Mouse (Mus musculus) macrophage (primary cell): ENCODE results near the gene Cdh13. TPM values are rescaled to one million over a fixed set of nuclear protein-coding genes. Genes with fewer than 3 reads are reported as not detected.
"Not testable (repeated sequence)": the region's sequence is repeated elsewhere in the genome, so short reads cannot be mapped to it uniquely, and the experiment has no call there.

Experiments used
- H3K27ac ChIP-seq: fragments of 350-480 bp; formaldehyde crosslinking; 2 replicates; pipeline ENCODE4 v1.9.0; 2021
- H3K36me3 ChIP-seq: fragments of 350-480 bp; formaldehyde crosslinking; 2 replicates; pipeline ENCODE4 v1.9.0; 2021; ENCODE audit errors: inconsistent target
- H3K4me3 ChIP-seq: fragments of 350-480 bp; formaldehyde crosslinking; 2 replicates; pipeline ENCODE4 v1.9.0; 2021; ENCODE audit errors: inconsistent target
- H3K79me2 ChIP-seq: fragments of 350-480 bp; formaldehyde crosslinking; 2 replicates; pipeline ENCODE4 v1.9.0; 2021; ENCODE audit errors: inconsistent target
- WGBS: methylation state at CpG from one replicate; pipeline ENCODE4 v1.1.7; 2026; ENCODE audit warnings: inconsistent platforms; ENCODE audit not compliant: missing documents; 5-methylcytosine and 5-hydroxymethylcytosine counted together
- polyA plus RNA-seq: library from polyadenylated mRNA; stranded (reverse); fragments of 250-400 nt; gene quantifications from 3 replicates; pipeline ENCODE4 v1.2.4, GENCODE M21; 2018; ENCODE audit warnings: inconsistent platforms

The Cdh13 gene
- polyA plus RNA-seq, 1 experiment from 2014 or later, result not detected

DNA sequence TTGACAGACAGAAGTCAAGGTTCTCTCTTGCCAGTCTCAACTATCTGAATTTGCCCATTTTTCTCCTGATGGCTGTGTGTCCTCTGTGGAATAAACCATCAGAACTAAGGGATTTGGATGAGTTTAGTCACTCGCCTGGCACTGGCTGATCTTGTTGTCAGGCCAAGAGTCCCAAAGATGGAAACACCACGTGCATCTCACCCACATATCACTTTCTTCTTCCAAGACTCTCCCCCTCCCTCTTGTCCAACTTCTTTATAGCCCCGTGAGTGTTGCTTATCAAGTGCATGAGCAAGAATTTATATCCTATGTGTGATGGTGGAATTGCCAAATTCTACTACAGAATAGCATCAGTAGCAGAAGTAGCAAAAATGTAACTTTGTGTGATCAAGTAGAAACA is 439.4 kb downstream of the Cdh13 start:
- 87% methylated on average over 3 of the region's 3 CpGs for WGBS
- no peak overlapping the region for H3K4me3 ChIP-seq
- no peaks in the 10 kb centered on the region for H3K79me2 ChIP-seq
- no peak overlapping the region for H3K27ac ChIP-seq
- no peaks in the 10 kb centered on the region for H3K36me3 ChIP-seq

DNA sequence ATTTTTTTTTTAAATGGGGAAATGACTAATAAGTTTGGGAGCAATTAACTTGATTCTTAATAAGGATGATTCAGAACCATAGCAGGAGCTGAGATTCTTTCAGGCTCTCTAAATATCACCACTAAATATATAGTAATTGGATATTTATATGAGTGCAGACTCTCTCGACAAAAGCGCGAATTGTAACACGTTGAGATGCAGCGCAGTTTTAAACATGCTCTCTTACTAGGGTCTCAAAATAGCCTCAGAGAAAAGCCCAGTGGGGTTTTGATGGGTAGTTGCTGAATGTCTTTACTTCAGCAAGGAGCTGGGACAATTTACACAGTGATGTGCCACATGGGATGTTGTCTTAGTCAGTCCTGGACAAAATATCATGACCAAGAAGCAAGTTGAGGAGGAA is 442.1 kb downstream of the Cdh13 start:
- WGBS, result 96% methylated on average over 5 of the region's 5 CpGs

DNA sequence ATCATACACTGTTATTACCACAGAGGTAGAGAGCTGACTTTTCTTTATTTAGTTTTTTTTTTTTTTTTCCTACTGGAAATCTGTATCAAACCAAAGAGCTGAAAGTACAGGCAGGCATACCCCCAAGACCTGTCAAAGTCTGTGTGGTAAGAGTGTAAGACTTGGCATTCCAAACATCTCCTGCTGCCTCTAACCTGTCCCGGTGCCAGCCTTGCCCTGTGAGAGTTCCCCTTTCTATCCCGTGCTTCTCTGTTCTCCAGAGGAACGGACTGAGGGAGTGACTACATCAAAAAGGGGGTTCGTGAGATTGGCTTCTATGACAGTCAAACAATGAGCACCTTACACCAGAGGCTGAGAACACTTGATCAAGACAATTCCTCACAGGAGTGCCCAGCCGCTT is 458.2 kb downstream of the Cdh13 start:
- H3K4me3 ChIP-seq, result no peak overlapping the region
- 85% methylated on average over 5 of the region's 5 CpGs for WGBS
- H3K79me2 ChIP-seq, result no peaks in the 10 kb centered on the region
- H3K27ac ChIP-seq, result no peak overlapping the region
- H3K36me3 ChIP-seq, result no peaks in the 10 kb centered on the region

More for the DNA sequence above, 442.1 kb downstream of the Cdh13 start:
- H3K27ac ChIP-seq, result no peak overlapping the region
- H3K4me3 ChIP-seq, result no peak overlapping the region
- no peaks in the 10 kb centered on the region for H3K36me3 ChIP-seq
- H3K79me2 ChIP-seq, result no peaks in the 10 kb centered on the region

DNA sequence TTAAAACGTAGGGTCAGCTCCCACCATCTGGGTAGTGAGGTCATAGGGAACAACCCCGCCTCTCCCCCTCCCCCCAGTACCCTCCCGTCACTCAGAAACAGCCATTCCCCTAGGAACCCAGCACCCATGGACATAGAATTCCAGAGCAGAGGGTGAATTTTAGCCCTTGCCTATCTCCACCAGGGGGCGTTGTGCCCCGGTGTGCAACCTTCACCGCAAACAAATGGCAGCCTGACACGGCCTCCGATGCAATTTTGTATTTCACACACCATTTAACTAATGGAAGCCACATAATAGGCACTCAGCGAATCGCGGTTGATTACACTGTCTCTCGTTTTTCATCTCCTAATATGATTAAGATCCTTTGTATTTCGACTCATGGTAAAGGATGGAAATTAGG is 461.5 kb downstream of the Cdh13 start:
- no peaks in the 10 kb centered on the region for H3K36me3 ChIP-seq
- no peaks in the 10 kb centered on the region for H3K79me2 ChIP-seq
- WGBS, result 88% methylated on average over 13 of the region's 13 CpGs
- H3K27ac ChIP-seq, result no peak overlapping the region
- H3K4me3 ChIP-seq, result no peak overlapping the region

DNA sequence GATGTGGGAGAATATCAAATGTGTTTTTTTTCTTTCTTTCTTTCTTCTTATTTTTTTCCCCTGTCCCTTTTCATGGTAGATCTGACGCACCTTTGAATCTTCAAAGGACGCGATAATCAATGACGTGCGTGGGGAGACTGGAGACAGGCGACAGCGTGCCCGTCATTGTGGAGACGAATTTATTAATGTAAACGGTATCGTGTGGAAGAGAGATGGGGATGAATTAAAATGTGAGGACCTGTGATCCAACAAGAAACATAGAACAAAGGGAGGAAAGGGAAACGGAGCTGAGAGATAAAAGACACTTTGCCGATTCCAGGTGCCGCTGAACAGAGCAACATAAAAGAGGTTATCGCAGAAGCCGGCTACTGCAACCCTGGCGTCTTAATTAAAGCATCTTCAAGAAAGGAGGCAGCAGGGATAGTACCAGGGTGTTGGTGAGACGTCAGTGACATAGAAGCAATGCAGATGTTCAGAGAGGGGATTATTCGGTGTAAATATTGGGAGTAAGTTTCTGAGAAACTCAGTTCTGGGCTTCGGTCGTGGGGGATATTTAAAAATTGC is 464.6 kb downstream of the Cdh13 start:
- 96% methylated on average over 21 of the region's 21 CpGs for WGBS
- Histone ChIP-seq H3K36me3 (no peaks in the 10 kb centered on the region), H3K79me2 (no peaks in the 10 kb centered on the region)

DNA sequence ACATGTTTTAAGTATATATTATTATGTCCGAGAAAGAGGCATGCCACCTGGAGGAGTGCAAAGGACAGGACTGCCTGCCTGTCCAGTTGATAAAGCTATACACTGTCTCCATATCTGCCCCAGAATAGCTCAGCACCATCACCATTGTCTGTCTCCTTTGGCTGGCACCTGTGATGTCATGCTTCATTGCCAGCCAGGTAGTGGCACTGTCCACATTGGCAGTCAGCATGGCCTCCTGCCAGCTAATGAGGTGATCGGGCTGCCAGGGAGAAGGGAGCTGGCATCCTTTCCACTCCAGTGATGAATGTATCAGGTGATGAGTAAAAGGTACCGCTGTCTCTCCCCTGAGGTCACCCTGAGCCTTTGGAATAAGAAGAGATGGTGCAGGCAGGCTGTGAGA is 465.7 kb downstream of the Cdh13 start:
- no peak overlapping the region for H3K4me3 ChIP-seq
- no peaks in the 10 kb centered on the region for H3K79me2 ChIP-seq
- H3K27ac ChIP-seq, result no peak overlapping the region
- no peaks in the 10 kb centered on the region for H3K36me3 ChIP-seq
- WGBS, result 88% methylated on average over 3 of the region's 3 CpGs

More for the DNA sequence above, 464.6 kb downstream of the Cdh13 start:
- H3K4me3 ChIP-seq, result no peak overlapping the region
- no peak overlapping the region for H3K27ac ChIP-seq

DNA sequence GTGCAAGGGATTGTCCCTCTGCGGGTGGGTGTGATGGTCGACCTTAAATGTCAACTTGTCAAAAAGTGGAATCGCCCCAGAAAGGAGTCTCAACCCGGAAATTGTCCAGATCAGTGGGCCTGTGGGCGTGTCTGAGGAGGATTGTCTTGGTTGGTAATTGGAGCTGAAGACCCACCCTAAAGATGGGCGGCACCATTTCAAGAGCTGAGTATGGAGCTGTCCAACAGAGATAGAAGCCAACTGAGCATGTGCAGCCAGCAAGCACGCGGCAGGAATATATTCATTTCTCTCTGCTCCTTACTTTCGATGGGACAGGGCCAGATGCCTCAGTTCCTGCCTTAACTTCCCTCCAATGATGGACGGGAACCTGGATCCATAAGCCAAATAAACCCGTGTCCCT is 466.3 kb downstream of the Cdh13 start:
- Histone ChIP-seq H3K79me2 (no peaks in the 10 kb centered on the region), H3K36me3 (no peaks in the 10 kb centered on the region), H3K27ac (no peak overlapping the region), H3K4me3 (no peak overlapping the region)
- 90% methylated on average over 11 of the region's 11 CpGs for WGBS

DNA sequence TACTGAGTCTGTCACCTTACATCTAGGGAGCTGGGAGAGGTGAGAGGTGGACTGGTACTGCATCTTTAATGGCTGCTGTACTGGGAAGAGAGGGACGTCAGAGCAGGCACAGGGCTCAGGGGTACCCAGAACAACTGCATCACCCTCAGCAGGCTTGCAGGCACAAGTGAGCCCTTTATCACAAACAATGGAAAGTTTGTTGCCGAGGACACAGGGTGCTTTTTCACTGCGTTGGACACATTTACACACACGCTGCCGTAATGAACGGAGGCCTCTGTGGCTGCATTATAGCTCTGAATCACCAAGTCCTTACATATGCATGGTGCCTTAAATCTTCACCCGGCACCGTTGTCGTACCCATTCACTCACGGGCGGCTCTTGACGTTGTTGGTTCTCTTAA is 470.2 kb downstream of the Cdh13 start:
- Histone ChIP-seq H3K27ac (no peak overlapping the region), H3K36me3 (no peaks in the 10 kb centered on the region), H3K79me2 (no peaks in the 10 kb centered on the region), H3K4me3 (no peak overlapping the region)
- WGBS, result 90% methylated on average over 12 of the region's 12 CpGs

DNA sequence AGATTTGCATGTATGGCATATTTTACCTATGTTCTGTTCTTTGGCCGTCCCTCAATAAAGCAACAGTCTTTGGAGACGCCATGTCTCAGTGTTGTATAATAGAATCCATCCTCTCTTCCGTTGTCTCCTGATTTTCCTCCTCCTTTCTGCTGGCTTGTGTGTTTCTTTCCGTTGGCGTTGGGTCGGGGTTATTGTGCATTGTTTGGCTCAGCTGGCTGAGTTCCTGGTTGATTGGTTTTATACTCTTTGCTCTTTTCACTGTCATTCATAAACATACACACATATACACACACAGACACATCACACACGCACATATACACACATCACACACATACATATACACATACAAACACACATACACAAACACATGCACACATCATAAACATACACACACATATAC is 470.6 kb downstream of the Cdh13 start:
- H3K36me3 ChIP-seq, result no peaks in the 10 kb centered on the region
- H3K4me3 ChIP-seq, result no peak overlapping the region
- no peaks in the 10 kb centered on the region for H3K79me2 ChIP-seq
- 86% methylated on average over 6 of the region's 7 CpGs for WGBS
- H3K27ac ChIP-seq, result no peak overlapping the region

DNA sequence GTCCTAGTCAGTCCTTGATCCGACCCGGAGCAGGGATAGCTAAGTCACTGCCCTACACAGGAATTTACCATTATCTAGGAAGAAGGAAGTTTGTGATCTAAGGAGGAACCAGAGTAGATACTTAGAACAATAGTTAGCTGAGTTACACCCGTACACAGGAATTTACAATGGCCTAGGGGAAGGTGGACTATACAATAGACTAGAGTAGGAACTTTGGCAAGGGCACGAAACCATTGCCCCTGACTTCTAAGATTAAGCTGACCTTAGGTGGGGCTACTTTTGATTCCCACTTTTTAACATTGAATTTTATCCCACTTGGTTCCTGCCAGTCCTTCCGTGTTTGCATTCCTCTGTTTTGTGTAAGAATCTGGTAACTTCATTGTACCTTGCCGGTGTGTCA is 494.0 kb downstream of the Cdh13 start:
- not testable (repeated sequence) for H3K27ac ChIP-seq, H3K4me3 ChIP-seq
- 83% methylated on average over 5 of the region's 6 CpGs for WGBS

DNA sequence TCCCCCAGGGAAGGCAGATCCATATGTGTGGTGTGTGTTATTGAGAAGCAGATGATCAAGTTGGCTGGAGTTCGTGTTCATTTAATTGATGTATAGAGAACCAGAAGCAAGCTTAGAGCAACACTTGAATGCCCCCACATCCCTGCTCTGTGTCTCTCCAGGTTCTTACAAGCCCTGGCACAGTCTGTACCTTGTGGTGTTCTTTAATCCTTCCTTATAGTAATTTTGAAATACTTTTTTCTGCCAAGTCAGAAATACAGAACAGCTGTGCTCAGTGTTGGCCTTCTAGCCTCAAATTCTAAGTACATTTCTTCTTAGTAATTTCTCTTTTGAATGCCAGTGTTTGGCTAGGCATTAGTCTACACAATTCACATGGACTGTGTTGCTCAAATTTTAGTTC is 494.8 kb downstream of the Cdh13 start:
- Histone ChIP-seq H3K36me3 (no peaks in the 10 kb centered on the region), H3K4me3 (no peak overlapping the region), H3K79me2 (no peaks in the 10 kb centered on the region), H3K27ac (no peak overlapping the region)
- WGBS, result 88% methylated on average over 1 of the region's 1 CpGs

More for the DNA sequence above, 494.0 kb downstream of the Cdh13 start:
- not testable (repeated sequence) for H3K36me3 ChIP-seq, H3K79me2 ChIP-seq

DNA sequence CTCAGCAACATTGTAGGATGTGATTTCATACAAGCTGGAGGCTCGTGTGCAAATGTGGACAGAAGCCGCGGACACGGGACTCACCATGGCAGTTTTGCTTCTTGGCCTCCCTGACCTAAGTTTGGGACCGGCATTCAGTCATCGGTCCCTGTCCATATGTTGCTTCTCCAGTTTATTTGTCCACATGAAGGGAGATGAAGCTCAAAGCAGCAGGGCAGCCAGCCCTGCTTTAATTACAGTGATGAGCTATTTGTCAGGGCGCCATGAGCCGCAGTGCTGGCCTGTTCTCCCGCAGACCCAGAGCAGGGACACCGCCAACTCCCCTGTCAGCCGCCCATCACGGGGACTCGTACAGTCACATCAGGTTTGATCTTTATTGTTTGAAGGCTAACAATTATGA is 502.1 kb downstream of the Cdh13 start:
- Histone ChIP-seq H3K27ac (no peak overlapping the region), H3K36me3 (no peaks in the 10 kb centered on the region), H3K4me3 (no peak overlapping the region), H3K79me2 (no peaks in the 10 kb centered on the region)
- 95% methylated on average over 12 of the region's 13 CpGs for WGBS

DNA sequence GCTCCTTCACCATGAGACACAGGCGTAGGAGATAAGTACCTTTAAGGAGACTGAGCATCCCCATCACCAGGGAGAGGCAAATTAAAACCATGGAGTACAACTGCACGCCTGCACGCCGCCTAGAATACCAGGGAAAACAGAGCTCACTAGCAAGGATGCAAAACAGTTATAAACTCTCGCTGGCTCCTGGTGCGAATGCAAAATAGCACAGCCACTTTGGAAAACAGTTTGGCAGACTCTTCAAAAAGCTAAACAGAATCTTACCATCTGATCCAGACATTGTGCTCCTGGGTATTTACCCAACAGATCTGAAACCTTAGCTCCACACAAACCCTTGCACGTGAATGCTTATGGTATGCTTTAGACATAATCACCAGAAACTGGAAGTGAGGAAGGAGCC is 506.1 kb downstream of the Cdh13 start:
- Histone ChIP-seq H3K27ac (no peak overlapping the region), H3K36me3 (no peaks in the 10 kb centered on the region), H3K4me3 (no peak overlapping the region), H3K79me2 (no peaks in the 10 kb centered on the region)
- 89% methylated on average over 7 of the region's 7 CpGs for WGBS

DNA sequence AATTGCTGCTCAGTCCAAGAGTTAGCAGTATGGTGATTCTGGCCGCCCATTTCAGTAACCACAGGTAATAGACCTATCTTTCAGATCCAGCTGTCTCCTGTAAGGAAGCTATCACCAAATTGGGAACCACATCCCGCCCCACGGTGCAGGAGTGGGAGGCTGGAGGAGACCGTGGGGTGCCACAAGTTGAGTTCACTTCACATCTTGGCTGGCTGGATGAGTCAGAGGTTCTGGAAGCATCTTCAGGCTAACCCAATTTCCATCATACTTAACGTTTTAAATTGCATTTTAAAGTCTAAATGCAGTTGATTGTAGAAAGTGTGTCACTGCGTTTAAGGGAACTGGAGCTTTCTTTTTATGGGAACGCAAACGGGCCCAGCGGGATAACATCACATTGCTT is 511.4 kb downstream of the Cdh13 start:
- no peak overlapping the region for H3K27ac ChIP-seq
- H3K36me3 ChIP-seq, result no peaks in the 10 kb centered on the region
- WGBS, result 84% methylated on average over 9 of the region's 9 CpGs
- no peak overlapping the region for H3K4me3 ChIP-seq
- H3K79me2 ChIP-seq, result no peaks in the 10 kb centered on the region

DNA sequence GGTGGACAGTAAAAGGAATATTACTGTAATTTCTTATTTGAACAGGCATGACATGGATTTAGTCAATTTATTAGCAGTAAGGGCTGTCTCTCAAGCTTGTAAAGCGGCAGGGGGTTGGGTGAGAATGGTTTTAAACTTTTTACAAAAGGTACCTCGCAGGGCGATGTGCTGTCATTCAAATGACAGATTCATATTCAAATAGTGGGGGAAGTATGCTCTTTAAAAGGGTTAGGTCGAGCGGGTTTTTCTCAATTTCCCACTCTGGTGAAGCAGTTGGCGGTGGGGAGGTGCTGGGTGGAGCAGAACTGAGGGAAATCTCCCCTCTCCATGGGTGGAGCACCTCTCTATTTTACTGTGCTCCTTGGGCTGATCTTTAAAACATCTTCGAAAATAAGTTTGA is 513.0 kb downstream of the Cdh13 start:
- Histone ChIP-seq H3K79me2 (no peaks in the 10 kb centered on the region), H3K27ac (no peak overlapping the region), H3K4me3 (no peak overlapping the region), H3K36me3 (no peaks in the 10 kb centered on the region)
- WGBS, result 50% methylated on average over 7 of the region's 7 CpGs

DNA sequence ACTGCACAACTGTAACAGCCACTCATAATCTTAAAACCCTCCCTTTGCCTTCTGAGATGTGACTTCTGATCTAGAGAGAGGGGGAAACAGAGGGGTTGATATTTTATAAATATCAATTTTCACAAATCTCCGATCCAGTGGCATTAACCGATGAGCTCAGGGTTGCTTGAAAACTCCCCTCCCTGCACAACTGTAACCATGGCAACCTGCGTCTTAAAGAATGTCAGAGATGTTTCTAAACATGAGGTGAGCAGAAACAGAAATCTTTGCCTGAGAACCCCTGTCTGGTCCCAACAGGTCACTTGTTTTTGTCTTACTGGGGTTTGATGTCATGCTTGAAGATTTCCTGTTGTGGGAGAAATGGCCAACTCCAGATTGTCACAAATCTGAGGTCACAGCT is 513.6 kb downstream of the Cdh13 start:
- H3K27ac ChIP-seq, result no peak overlapping the region
- H3K79me2 ChIP-seq, result no peaks in the 10 kb centered on the region
- WGBS, result 83% methylated on average over 3 of the region's 3 CpGs
- no peaks in the 10 kb centered on the region for H3K36me3 ChIP-seq
- no peak overlapping the region for H3K4me3 ChIP-seq
